Mouse (Mus musculus) urinary bladder, postnatal 25 days (tissue): Measurements from ENCODE around the gene Mdm2.
"Not testable (repeated sequence)": the region's sequence is repeated elsewhere in the genome, so short reads cannot be mapped to it uniquely, and the experiment has no call there.

ENCODE experiments used
- DNase-seq: peaks from one replicate; pipeline ENCODE4 v3.0.0; 2022; ENCODE audit warnings: low spot score

Gene Mdm2

DNA sequence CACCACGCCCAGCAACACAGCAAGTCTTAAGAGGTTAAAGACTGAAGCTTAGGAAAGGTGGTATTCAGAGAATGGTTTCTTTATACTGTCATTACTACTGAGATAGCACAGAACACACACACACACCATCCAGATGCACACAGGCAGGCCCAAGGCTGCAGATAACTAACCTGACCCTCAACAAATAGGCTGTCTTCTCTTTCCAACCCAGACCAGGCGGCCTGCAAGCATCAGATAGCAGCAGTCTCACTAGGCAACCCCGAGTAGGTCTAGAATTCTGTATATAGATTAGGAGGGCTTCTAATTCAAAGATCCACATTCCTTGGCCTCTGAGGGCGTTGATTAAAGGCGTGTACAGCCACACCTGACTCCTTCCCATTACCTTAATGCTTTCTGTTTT lies 21.6 kb upstream of the Mdm2 start:
- no peak for DNase-seq

DNA sequence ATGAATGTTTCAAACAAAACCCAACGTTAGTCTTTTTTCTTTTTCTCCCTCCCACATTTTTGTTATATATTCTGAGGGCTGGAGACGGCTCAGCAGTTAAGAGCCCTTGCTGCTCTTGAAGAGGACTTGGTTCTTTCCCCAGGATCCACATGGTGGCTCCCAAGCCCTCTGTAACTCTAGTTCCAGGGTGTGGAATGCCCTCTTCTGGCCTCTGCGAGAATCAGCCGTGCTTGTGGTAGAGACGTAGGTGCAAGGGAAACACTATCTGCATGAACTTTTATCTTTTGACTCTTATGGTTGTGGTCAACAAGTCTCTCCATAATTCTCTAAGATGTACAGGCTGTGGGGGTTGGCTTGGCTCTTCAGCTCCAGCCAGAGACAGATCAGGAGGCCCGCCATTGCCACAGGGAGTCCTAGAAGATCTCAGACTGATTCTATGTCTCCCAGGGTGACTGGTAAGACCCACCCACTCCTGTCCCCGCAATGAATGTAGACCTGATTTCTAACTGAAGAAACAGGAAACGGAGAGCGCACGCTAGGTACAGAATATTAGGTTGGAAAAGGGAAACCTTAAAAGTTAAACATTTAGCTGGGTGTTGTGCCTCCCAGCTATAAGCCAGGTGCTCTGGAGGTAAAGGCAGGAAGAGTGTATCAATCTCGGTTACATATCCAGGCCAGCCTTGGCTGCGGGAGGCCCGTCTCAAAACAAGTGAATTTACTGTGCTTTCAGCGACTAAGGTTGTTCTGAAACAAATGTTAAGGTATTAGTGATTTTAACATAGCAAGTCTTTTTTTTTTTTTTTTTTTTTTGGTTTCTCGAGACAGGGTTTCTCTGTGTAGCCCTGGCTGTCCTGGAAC lies 20.9 kb upstream of the Mdm2 start:
- peak; percentile 41 for DNase-seq

DNA sequence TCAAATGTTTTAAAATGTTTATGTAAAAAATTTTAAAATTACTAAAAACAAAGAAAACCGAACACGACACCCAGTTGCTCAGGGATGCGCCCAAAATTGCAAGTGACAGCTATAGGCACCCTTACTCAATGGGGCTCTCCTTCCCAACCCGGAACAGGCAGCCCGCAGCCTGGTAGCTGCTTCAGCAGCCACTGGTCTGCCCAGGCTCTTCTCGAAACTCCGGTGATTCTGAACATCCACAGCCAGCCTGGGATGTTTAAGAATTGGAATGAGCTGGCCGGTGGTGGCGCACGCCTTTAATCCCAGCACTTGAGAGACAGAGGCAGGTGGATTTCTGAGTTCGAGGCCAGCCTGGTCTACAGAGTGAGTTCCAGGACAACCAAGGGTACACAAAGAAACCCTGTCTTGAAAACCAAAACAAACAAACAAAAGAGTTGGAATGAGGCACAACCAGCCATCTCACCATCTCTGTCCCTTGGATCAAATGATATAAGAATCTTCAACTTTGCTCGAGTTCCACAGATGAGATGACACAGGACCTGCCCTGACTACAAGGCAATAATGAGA lies 20.2 kb upstream of the Mdm2 start:
- no peak for DNase-seq

DNA sequence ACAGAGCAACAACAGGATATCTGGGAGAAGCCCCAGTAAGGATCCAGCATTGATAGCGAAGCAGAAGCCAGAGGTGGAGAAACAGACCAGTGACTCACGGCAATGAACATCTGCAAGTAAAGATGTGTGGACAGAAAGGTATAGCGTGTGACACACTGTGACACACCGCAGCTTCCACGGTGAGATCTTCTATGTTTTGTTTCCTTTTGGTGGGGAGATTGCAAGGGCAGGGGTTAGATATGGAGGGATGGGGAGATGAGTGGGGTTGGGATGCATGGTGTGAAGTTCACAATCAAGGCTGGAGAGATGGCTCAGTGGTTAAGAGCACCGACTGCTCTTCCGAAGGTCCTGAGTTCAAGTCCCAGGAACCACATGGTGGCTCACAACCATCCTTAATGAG lies 19.6 kb upstream of the Mdm2 start:
- DNase-seq: no peak

DNA sequence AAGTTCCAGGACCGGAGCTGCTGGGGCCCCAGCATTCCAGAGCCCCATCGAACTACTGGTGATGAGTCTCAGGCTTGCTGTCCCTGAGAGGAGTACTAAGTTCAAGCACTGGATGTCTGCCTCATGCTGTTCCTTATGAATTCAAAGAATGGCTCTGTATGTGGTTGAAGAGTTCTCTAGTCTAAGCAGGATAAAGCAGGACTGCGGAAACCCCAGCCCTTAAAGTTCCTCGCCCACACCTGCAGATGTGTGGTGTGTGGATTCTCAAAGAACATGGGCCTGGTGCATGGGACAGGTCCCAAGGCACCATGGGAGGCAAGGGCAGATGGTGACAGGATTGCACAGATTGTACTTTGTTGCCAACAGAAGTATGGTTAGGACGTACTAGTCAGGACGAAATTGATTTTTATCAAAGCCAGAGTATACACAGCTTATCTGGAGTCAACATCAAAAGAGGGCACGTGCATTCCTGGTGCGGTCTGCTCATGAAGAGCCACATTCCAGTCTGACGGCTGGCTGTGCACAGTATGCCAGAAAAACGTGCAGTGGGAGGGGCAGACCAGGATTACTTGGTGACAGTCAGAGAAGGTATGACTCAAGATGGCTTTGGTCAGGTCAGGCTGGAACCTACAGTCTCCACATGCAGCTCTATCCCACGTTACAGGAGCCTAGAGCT lies 18.7 kb upstream of the Mdm2 start:
- DNase-seq: peak; percentile 39

DNA sequence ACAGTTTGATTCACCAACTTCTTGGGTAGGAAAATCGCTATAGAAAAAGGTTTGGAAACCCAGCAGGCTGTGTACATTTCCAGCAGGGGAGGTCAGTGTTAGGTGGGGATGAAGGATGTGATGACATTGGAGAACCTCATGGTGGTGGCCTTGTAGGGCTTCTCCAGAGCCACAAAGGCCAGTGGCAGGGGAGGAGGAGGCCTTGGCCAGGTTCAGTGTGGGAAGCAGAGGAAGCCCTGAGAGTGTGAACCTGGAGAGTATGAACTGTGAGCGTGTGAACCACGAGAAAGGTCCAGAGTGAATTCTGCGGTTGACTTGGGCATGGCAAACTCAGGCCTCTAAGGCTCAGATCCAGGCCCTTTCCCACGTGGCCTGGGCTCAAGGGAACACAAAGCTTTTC lies 18.0 kb upstream of the Mdm2 start:
- DNase-seq: no peak

DNA sequence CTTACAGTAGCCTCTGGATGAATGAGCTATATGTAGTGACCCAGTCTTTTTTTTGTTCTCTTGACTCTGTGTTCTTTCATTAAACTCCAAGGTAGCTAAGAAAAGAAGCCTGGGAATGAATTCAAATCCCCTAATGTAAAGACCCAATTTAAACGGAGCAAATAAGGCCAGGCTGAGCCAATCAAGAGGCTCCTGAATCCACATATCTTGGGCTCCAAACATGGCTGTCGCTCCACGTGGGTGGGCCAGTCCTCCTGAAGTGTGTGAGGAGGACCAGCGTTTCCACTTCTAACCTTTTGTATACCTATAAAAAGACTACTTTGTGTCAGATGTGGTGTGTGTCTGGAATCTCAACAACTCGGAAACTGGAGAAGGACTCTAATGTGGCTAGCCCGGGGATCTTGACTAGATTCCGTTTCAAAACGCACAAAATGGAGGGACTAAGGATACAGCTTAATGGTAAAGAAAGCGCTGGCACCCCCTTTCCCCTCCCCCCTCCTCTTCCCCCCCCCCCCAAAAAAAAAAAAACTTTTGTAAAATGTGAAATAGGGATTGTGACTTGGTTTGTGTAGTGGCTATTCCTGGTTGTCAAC lies 17.1 kb upstream of the Mdm2 start:
- no peak for DNase-seq

DNA sequence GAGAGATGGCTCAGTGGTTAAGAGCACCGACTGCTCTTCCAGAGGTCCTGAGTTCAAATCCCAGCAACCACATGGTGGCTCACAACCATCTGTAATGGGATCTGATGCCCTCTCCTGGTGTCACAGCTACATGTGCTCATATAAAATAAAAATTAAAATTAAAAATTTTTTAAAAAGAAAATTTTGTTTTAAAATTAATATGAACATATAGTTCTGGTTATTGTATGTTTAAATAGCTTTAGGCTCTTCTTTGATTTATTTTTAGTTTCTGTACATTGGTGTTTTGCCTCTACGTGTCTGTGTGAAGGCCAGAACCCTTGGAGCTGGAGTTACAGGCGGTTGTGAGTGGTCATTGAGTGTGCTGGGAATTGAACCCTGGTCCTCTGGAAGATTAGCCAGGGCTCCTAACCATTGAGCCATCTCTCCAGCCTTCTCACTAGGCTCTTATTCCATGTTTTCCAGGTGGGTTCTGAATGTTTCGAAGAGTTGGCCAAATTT lies 16.4 kb upstream of the Mdm2 start:
- DNase-seq: no peak

DNA sequence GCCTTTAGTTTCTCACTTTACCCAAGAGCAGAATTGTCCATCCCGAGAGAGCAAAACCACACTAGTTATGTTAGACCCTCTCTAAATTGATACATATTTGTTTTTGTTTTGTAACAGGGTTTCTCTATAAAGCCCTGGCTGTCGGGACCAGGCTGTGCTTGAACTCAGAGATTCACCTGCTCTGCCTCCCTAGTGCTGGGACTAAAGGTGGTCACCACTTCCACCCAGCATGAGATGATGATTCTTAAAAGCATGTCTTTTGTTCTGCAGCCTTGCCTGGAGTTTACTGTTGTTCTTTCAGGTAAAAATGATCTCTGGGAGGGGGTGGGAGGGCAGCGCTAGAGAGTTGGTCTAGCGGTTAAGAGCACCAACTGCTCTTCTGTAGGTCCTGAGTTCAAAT lies 15.8 kb upstream of the Mdm2 start:
- no peak for DNase-seq

DNA sequence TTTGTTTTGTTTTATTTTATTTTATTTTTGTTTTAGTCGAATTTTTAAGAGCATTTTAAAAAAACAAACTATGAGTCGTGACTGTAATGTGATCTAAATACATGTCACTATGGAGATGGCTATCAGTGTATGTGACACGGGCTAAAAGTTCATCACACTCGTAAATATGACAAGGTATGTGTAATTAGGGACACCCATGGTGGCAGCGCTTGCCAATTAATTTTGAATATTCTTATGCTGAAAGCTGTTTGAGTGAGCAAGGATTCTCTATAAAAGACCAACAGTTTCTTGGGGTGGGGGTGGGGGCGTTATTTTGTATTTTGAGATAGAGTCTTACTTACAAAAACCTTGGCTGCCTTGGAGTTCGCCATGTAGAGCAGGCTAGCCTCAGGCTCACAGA lies 15.1 kb upstream of the Mdm2 start:
- DNase-seq: no peak

DNA sequence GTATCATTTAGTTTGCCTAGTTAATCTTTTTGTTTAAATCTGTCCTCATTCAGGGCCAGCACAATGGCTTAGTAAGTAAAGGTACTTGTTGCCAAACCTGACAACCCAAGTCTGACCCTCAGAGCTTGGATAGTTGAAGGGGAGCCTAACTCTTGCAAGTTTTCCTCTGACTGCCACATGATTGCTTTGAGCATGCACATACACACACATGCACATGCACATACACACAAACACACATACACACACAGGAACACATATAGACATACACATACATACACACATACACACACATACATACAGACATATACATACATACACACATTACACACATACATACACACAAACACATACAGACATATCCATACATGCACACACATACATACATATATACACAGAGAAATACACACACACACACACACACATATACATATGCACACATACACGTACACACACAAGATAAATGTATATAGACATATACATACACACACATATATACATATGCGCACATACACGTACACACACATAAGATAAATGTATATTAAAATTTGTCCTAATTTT lies 14.3 kb upstream of the Mdm2 start:
- no peak for DNase-seq

DNA sequence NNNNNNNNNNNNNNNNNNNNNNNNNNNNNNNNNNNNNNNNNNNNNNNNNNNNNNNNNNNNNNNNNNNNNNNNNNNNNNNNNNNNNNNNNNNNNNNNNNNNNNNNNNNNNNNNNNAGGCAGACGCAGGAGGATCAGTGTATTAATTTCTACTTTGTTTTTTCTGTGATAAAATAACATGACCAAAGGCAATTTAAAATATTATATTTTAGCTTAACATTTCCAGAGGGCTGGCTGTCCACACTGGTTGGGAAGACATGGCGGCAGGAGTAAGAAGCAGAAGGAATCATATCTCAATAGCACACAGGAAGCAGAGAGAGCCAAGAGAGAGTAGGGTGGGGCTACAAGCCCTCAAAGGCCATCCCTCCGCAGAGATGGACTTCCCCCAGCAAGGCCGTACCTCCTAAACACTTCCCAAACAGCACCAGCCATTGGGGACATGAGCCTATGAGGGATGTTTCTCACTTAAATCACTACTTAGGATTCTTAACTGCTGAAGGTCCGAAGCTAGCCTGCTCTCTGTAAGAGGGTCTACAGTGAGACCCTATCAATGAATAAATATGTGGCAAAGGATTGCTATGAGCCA lies 13.7 kb upstream of the Mdm2 start:
- DNase-seq: no peak

DNA sequence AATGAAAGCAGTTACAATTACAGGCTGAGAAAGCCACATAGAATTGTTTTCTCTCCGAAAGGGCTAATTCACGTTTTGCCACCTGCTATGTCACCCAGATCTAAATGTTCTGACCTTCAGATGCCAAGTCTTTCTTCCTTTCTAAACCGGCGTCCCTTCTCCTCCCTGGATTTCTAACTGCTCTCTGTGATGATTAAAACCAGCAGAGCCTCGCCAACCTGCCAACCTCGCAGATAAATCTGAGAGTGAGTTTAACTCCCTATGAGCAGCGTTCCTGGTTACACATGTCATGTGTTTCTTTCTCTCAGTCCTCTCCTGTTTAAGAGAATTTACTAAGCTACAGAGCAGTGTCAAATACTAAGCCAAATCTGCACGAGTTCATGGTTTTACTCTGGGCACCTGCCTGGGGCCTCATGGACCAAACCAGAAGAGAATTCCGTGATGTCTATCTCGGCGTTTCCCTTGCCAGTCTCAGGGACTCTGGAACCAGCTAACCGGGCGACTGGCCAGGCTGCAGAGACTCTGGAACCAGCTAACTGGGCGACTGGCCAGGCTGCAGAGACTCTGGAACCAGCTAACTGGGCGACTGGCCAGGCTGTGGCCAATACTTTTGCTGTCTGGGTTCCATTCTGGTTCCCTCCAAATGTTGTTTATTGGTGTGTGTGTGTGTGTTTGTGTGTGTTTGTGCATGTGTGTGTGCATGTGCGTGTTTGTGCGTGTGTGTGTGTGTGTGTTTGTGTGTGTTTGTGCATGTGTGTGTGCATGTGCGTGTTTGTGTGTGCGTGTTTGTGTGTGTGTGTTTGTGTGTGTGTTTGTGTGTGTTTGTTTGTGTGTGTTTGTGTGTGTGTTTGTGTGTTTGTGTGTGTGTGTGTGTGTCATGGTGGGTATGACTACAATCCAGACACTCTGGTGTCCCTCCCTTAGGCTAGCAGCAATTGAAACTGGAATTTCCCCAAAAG lies 7.9 kb upstream of the Mdm2 start:
- no peak for DNase-seq

DNA sequence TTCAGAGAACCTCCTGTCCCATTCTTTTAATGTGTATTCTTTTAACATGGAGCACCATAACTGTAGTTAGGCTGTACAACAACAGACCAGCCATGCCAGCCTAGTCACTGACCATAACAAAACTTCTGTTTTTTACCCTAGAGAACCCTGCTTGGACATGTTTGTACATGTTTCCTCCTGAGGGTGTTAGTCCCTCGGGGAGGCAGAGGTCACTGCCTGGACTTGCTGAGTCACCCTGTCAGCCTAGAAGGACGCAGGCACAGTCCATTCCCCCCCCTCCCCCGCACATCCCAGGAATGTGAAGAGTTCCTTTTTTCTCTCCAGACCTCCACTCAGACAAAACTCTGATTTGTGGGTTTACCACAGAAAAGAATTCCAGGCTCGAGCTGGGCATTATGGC lies 7.0 kb upstream of the Mdm2 start:
- DNase-seq: no peak

DNA sequence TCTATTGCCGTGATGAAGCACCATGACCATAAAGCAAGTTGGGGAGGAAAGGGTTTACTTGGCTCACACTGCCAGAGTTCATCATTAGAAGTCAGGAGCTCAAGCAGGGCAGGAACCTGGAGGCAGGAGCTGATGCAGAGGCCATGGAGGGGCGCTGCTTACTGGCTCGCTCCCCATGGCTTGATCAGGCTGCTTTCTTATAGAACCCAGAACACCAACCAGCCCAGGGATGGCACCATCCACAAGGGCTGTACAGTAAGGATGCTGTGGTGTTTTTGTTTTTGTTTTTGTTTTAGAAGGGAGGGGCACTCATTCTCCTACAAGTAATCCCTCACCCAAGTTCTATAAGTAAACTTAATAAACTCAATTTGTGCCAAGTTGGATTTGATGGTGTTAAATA lies 6.1 kb upstream of the Mdm2 start:
- DNase-seq: no peak

DNA sequence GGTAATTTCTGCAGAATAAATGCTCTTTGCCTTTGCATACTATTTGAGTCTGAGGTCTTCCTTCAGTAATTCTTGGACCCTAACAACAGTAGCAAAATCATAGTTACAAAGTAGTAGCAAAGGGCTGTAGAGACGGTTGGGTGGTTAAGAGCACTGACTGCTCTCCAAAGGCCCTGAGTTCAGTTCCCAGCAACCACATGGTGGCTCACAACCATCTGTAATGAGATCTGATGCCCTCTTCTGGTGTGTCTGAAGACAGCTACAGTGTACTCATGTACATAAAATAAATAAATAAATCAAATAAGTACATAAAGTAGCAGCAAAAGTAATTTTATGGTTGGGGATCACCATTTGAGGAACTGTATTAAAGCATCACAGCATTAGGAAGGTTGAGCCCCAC lies 5.1 kb upstream of the Mdm2 start:
- not testable (repeated sequence) for DNase-seq

DNA sequence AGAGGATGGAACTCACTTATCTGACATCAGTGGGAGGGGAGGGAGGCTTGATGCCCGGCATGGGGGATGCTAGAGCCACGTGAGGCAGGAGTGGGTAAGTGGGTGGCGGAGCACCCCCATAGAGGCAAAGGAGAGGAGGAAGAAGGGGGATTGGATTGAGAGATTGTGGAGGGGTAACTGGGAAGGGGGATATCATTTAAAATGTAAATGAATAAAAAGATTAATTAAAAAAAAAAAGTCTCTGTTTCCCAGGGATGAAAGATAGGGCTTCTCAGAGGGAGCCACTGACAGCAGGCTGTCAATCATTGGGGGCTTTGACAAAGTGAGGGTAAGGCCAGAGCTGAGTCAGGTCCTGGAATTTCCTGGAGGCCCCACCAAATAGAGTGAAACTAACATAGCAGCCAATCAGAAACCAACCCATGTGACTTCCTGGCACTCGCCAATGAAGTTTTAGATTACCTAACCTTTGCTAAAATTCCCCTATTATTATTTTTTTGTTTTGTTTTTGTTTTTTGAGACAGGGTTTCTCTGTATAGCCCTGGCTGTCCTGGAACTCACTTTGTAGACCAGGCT lies 4.5 kb upstream of the Mdm2 start:
- DNase-seq: no peak

DNA sequence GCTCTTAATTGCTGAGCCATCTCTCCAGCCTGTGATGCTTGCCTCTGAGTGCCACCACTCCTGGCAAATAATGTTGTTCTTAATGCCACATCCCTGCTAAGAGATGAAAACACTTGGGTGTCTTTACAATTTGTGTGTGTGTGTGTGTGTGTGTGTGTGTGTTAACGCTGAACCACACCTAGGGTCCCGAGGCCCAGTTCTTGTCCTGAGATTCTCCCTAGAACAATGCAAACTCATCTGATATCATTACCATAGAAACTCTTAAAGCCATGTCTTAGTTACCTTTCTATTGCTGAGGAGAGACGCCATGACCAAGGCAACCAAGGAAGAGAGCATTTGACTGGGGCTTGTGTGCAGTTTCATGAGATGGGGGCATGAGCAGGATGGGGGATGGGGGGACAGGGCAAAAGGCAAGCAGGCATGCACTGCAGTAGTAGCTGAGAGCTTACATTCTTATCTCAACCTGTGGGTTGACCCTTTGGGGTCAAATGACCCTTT lies 3.5 kb upstream of the Mdm2 start:
- no peak for DNase-seq

DNA sequence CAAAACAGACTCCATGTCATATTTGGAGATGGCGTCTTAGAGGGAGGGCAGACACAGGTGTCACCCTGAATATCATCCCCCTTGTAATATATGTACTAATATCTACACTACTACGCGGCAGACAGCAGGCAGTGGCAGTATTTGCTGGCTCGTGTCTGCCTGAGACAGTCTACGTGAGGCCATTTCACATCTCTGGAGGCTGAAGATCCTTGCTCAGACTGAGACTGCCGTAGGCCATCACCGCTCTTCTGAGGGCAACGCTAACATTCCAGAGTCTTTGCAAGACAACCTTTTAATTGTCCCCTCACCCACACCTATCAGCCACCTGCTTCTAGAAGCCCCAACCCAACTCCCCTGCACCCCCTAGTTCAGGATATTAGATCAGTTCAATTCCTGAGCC lies 2.9 kb upstream of the Mdm2 start:
- no peak for DNase-seq

DNA sequence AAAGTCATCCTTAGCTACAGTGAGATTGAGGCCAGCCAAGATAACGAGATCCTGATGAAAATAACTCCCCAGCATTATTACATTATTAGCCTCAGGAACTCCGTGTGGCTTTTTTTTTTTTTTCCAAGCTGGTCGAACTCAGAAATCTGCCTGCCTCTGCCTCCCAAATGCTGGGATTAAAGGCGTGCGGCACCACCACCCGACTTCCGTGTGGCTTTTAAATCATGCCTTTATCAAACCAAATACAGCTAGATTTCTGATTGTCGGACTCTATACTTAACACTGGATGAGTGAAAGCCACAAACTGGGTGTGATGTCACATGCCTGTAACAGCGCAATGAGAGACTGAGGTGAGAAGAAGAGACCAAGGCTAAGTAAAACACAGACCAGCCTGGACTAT lies 2.3 kb upstream of the Mdm2 start:
- DNase-seq: no peak
